Mouse (Mus musculus): ENCODE data around the gene Pcnx. TPM values are rescaled to one million over a fixed set of nuclear protein-coding genes. Genes with fewer than 3 reads are reported as not detected.
A peak's percentile ranks its signal among the peaks of the same experiment; 100 is the strongest.

Pcnx gene
- polyA plus RNA-seq, 1 experiment from 2014 or later: 9.0 TPM

- 68% methylated on average over 4 of the region's 4 CpGs for WGBS
- peaks cover 26% of the 10 kb centered on the region for H3K4me1 ChIP-seq
- no peaks in the 10 kb centered on the region for H3K9me3 ChIP-seq
- no peak for ATAC-seq (ENCODE audit: extremely low read depth, insufficient number of reproducible peaks, low FRiP score, low TSS enrichment)
- no peaks in the 10 kb centered on the region for H3K27me3 ChIP-seq (replicated peaks)
- no peak overlapping the region for H3K9ac ChIP-seq
- no peak overlapping the region for H3K4me3 ChIP-seq
- H3K27ac ChIP-seq (replicated peaks): no peak overlapping the region
- H3K36me3 ChIP-seq: peaks cover 77% of the 10 kb centered on the region
- no peak overlapping the region for H3K4me2 ChIP-seq
These were observed 98.5 kb downstream of the Pcnx start for GRCm38 (mm10) chr12:81958351-81958750.

DNA sequence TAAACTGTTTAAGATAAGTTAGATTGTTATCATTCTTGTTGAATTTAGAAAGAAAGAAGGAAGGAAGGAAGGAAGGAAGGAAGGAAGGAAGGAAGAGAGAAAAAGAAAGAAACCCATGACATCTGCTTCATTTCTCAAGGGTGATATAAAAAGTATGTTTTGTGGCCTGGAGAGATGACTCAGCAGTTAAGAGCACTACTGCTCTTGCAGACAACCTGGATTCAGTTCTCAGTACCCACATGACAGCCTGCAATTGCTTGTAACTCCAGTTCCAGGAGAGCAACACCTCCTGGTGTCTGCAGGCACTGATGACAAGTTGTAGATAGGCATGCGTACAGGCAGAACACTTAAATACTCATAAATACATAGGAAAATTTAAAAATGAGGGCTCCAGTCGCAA, 105.6 kb downstream of the Pcnx start:
- Histone ChIP-seq H3K4me2 (no peak overlapping the region), H3K36me3 (peaks cover 82% of the 10 kb centered on the region)

GRCm38 (mm10) chr12:81971042-81971883, 111.4 kb downstream of the Pcnx start:
- Histone ChIP-seq H3K27ac (replicated peaks) (no peak overlapping the region), H3K9ac (peak overlapping the region; percentile 28; the same call in 1 of the 2 replicates), H3K4me2 (no peak overlapping the region), H3K4me3 (no peak overlapping the region), H3K4me1 (peaks cover 28% of the 10 kb centered on the region), H3K9me3 (no peaks in the 10 kb centered on the region), H3K27me3 (replicated peaks) (no peaks in the 10 kb centered on the region), H3K36me3 (peaks cover 90% of the 10 kb centered on the region)
- no peak for ATAC-seq (ENCODE audit: extremely low read depth, insufficient number of reproducible peaks, low FRiP score, low TSS enrichment)
- 77% methylated on average over 19 of the region's 19 CpGs for WGBS

More for the DNA sequence above, 105.6 kb downstream of the Pcnx start:
- Histone ChIP-seq H3K9ac (no peak overlapping the region), H3K4me3 (no peak overlapping the region), H3K27me3 (replicated peaks) (no peaks in the 10 kb centered on the region), H3K4me1 (peaks cover 25% of the 10 kb centered on the region), H3K27ac (replicated peaks) (no peak overlapping the region), H3K9me3 (no peaks in the 10 kb centered on the region)
- no peak for ATAC-seq (ENCODE audit: extremely low read depth, insufficient number of reproducible peaks, low FRiP score, low TSS enrichment)
- 56% methylated on average over 2 of the region's 2 CpGs for WGBS

- peaks cover 90% of the 10 kb centered on the region for H3K36me3 ChIP-seq
- no peak overlapping the region for H3K9ac ChIP-seq
- H3K4me2 ChIP-seq: no peak overlapping the region
- no peak overlapping the region for H3K27ac ChIP-seq (replicated peaks)
- H3K9me3 ChIP-seq: no peaks in the 10 kb centered on the region
- ATAC-seq (ENCODE audit: extremely low read depth, insufficient number of reproducible peaks, low FRiP score, low TSS enrichment): no peak
- H3K4me1 ChIP-seq: peaks cover 28% of the 10 kb centered on the region
- no peaks in the 10 kb centered on the region for H3K27me3 ChIP-seq (replicated peaks)
- WGBS: 78% methylated on average over 8 of the region's 8 CpGs
- H3K4me3 ChIP-seq: no peak overlapping the region
These were observed 112.1 kb downstream of the Pcnx start for GRCm38 (mm10) chr12:81971884-81972362.

DNA sequence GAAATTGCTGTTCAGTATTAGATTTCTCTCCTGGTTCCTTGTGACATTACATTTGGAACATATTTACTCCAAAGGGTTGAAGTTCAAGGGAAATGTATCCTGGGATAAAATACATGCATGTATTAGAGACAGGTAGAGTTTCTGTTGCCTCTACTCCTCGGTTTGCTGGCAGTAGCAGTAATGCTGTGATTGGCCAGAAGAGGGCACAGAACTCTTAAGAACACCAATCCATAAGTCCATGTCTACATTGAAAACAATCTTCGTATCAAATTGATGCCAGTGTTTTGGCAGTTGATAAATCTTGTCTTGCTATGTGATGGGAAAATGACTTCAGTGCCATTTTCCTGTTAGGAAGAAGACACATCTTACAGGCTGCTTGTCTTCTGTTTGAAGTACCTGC, 115.0 kb downstream of the Pcnx start:
- H3K36me3 ChIP-seq: peaks cover 96% of the 10 kb centered on the region
- H3K27ac ChIP-seq (replicated peaks): no peak overlapping the region
- no peak overlapping the region for H3K4me2 ChIP-seq
- H3K9me3 ChIP-seq: no peaks in the 10 kb centered on the region
- peaks cover 9% of the 10 kb centered on the region for H3K4me1 ChIP-seq
- H3K27me3 ChIP-seq (replicated peaks): no peaks in the 10 kb centered on the region
- no peak for ATAC-seq (ENCODE audit: extremely low read depth, insufficient number of reproducible peaks, low FRiP score, low TSS enrichment)
- 53% methylated on average over 2 of the region's 2 CpGs for WGBS
- H3K4me3 ChIP-seq: no peak overlapping the region
- no peak overlapping the region for H3K9ac ChIP-seq

GRCm38 (mm10) chr12:81977346-81977745, 117.5 kb downstream of the Pcnx start:
- Histone ChIP-seq H3K9me3 (no peaks in the 10 kb centered on the region), H3K4me2 (no peak overlapping the region), H3K4me3 (no peak overlapping the region), H3K9ac (no peak overlapping the region), H3K27ac (replicated peaks) (no peak overlapping the region), H3K27me3 (replicated peaks) (no peaks in the 10 kb centered on the region), H3K36me3 (peaks cover 97% of the 10 kb centered on the region), H3K4me1 (no peaks in the 10 kb centered on the region)
- 68% methylated on average over 4 of the region's 4 CpGs for WGBS
- no peak for ATAC-seq (ENCODE audit: extremely low read depth, insufficient number of reproducible peaks, low FRiP score, low TSS enrichment)

- no peaks in the 10 kb centered on the region for H3K4me1 ChIP-seq
- H3K27me3 ChIP-seq (replicated peaks): no peaks in the 10 kb centered on the region
- WGBS: 92% methylated on average over 2 of the region's 2 CpGs
- no peaks in the 10 kb centered on the region for H3K9me3 ChIP-seq
- H3K4me2 ChIP-seq: no peak overlapping the region
- ATAC-seq (ENCODE audit: extremely low read depth, insufficient number of reproducible peaks, low FRiP score, low TSS enrichment): no peak
- H3K36me3 ChIP-seq: peaks cover 98% of the 10 kb centered on the region
- H3K27ac ChIP-seq (replicated peaks): no peak overlapping the region
- no peak overlapping the region for H3K4me3 ChIP-seq
- H3K9ac ChIP-seq: no peak overlapping the region
These were observed 119.5 kb downstream of the Pcnx start for GRCm38 (mm10) chr12:81979312-81979711.

DNA sequence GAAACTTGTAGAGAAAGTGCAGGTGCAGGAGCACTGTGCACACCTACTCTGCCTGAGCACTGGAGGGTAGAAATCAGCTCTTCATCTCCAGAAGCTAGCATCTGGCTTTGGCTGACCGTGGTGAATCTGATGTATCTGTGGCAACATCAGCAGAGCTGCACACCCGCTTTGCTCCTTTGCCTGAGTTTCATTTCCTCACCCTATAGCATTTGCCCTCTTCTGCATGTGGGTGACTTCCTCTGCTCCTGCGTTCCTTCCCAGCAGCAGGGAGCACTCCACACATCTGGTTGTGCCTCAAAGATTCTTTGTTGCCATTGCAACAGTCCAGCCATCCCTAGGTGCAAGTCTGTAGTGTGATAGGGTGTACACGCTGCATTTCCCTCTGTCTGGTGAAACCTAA, 132.3 kb downstream of the Pcnx start:
- no peak overlapping the region for H3K4me3 ChIP-seq
- 87% methylated on average over 4 of the region's 4 CpGs for WGBS
- H3K36me3 ChIP-seq: peaks cover 95% of the 10 kb centered on the region
- H3K27me3 ChIP-seq (replicated peaks): no peaks in the 10 kb centered on the region
- H3K4me1 ChIP-seq: peaks cover 5% of the 10 kb centered on the region; the same call in 1 of the 2 replicates
- no peaks in the 10 kb centered on the region for H3K9me3 ChIP-seq
- no peak overlapping the region for H3K27ac ChIP-seq (replicated peaks)
- no peak overlapping the region for H3K9ac ChIP-seq
- no peak overlapping the region for H3K4me2 ChIP-seq
- no peak for ATAC-seq (ENCODE audit: extremely low read depth, insufficient number of reproducible peaks, low FRiP score, low TSS enrichment)

DNA sequence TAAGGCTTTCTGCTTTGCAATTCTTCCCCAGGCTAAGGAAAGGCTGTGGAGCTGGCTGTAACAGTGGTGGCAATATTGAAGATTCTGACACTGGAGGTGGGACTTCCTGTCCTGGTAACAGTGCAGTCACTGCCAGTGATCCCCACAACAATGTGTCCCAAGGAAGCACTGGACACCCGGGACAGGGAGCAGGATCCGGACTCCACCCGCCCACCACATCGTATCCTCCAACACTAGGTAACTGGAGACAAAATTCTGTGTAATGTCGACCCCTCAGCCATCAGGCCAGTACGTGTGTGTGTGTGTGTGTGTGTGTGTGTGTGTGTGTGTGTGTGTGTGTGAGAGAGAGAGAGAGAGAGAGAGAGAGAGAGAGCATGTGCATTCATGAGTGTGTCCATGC, 133.2 kb downstream of the Pcnx start:
- Histone ChIP-seq H3K4me2 (no peak overlapping the region), H3K9me3 (no peaks in the 10 kb centered on the region), H3K4me1 (peaks cover 5% of the 10 kb centered on the region; the same call in 1 of the 2 replicates), H3K27me3 (replicated peaks) (no peaks in the 10 kb centered on the region), H3K27ac (replicated peaks) (no peak overlapping the region), H3K36me3 (peaks cover 95% of the 10 kb centered on the region), H3K9ac (no peak overlapping the region), H3K4me3 (no peak overlapping the region)
- 81% methylated on average over 6 of the region's 6 CpGs for WGBS
- no peak for ATAC-seq (ENCODE audit: extremely low read depth, insufficient number of reproducible peaks, low FRiP score, low TSS enrichment)

GRCm38 (mm10) chr12:81994911-81995667, 135.3 kb downstream of the Pcnx start:
- no peaks in the 10 kb centered on the region for H3K27me3 ChIP-seq (replicated peaks)
- no peak overlapping the region for H3K4me2 ChIP-seq
- no peak overlapping the region for H3K4me3 ChIP-seq
- 80% methylated on average over 20 of the region's 20 CpGs for WGBS
- H3K9me3 ChIP-seq: no peaks in the 10 kb centered on the region
- ATAC-seq (ENCODE audit: extremely low read depth, insufficient number of reproducible peaks, low FRiP score, low TSS enrichment): no peak
- no peak overlapping the region for H3K9ac ChIP-seq
- peaks cover 5% of the 10 kb centered on the region; the same call in 1 of the 2 replicates for H3K4me1 ChIP-seq
- H3K27ac ChIP-seq (replicated peaks): peak overlapping the region; percentile 30
- peaks cover 75% of the 10 kb centered on the region for H3K36me3 ChIP-seq

GRCm38 (mm10) chr12:81996679-81997362, 137.0 kb downstream of the Pcnx start:
- WGBS: 80% methylated on average over 14 of the region's 14 CpGs
- no peaks in the 10 kb centered on the region for H3K9me3 ChIP-seq
- peaks cover 57% of the 10 kb centered on the region for H3K36me3 ChIP-seq
- no peak overlapping the region for H3K27ac ChIP-seq (replicated peaks)
- ATAC-seq (ENCODE audit: extremely low read depth, insufficient number of reproducible peaks, low FRiP score, low TSS enrichment): no peak
- peaks cover 5% of the 10 kb centered on the region; the same call in 1 of the 2 replicates for H3K4me1 ChIP-seq
- H3K4me3 ChIP-seq: no peak overlapping the region
- H3K27me3 ChIP-seq (replicated peaks): no peaks in the 10 kb centered on the region
- H3K4me2 ChIP-seq: no peak overlapping the region
- no peak overlapping the region for H3K9ac ChIP-seq

All from heart, embryonic 13.5 days (tissue).